22 mouse cellular contexts compared by ENCODE assay signal in genomic region chr13:107217825-107218224, GRCm38 (mm10).
A peak's percentile ranks its signal among the peaks of the same experiment; 100 is the strongest.
DNase-seq lines count a peak whose midpoint lies in the region; ATAC-seq and TF ChIP-seq lines count a peak whose summit lies in the region.
"Had no signal": no experiment of that assay in that cellular context is flagged by ENCODE, and none has a peak within 500 bp of the region (broad histone marks: within the 10 kb centered on the region; RNA-seq: fewer than 3 reads in every experiment).

No protein-coding gene starts in this region.

- no peak for ATAC-seq in heart, embryonic 12.5 days (ENCODE audit: insufficient number of reproducible peaks, low FRiP score)
- ATAC-seq in midbrain, embryonic 13.5 days: 0 out of 2 replicates have a peak, but pooled peaks have one; percentile 17
- no peak for ATAC-seq in midbrain, postnatal 0 days (ENCODE audit: low FRiP score)
- ATAC-seq in forebrain, postnatal 0 days: no peak
- ATAC-seq: inflammation-experienced regulatory T-cells, adult 6 months; Patski had no signal

- H3K36me3 ChIP-seq in heart, embryonic 12.5 days: no peaks in the 10 kb centered on the region
- H3K36me3 ChIP-seq in midbrain, embryonic 13.5 days: no peaks in the 10 kb centered on the region
- no peaks in the 10 kb centered on the region for H3K36me3 ChIP-seq in midbrain, postnatal 0 days (ENCODE audit: insufficient read depth, low read length)
- no peaks in the 10 kb centered on the region for H3K36me3 ChIP-seq in forebrain, postnatal 0 days (ENCODE audit: insufficient read depth)
- no peaks in the 10 kb centered on the region for H3K36me3 ChIP-seq in heart, adult 2 months (ENCODE audit: control insufficient read depth, insufficient read depth, low read length)
- H3K36me3 ChIP-seq: G1E; heart, embryonic 15.5 days; limb, embryonic 12.5 days; liver, embryonic 15.5 days; midbrain, embryonic 10.5 days; neural tube, embryonic 13.5 days had no signal

- intact Hi-C loops in heart, adult 2 months (cut with DNase I): no loop called here

- H3K9ac ChIP-seq in heart, embryonic 12.5 days: no peak overlapping the region
- no peak overlapping the region for H3K9ac ChIP-seq in midbrain, embryonic 13.5 days (replicated peaks)
- no peak overlapping the region for H3K9ac ChIP-seq in midbrain, postnatal 0 days (replicated peaks; ENCODE audit: low read length, poor library complexity, severe bottlenecking)
- H3K9ac ChIP-seq in forebrain, postnatal 0 days: no peak overlapping the region
- H3K9ac ChIP-seq in heart, adult 2 months (ENCODE audit: low read depth, low read length): no peak overlapping the region
- H3K9ac ChIP-seq: heart, embryonic 15.5 days; limb, embryonic 12.5 days; liver, embryonic 15.5 days; lung, embryonic 14.5 days; neural tube, embryonic 13.5 days had no signal

- no peaks in the 10 kb centered on the region for H3K9me3 ChIP-seq in heart, embryonic 12.5 days (replicated peaks)
- H3K9me3 ChIP-seq in midbrain, embryonic 13.5 days: no peaks in the 10 kb centered on the region
- H3K9me3 ChIP-seq in midbrain, postnatal 0 days (ENCODE audit: low read length): no peaks in the 10 kb centered on the region
- H3K9me3 ChIP-seq in forebrain, postnatal 0 days (ENCODE audit: low read length): no peaks in the 10 kb centered on the region
- H3K9me3 ChIP-seq: G1E; heart, embryonic 15.5 days; limb, embryonic 12.5 days; liver, embryonic 15.5 days; midbrain, embryonic 10.5 days; neural tube, embryonic 13.5 days had no signal

- 57% methylated on average over 6 of the region's 6 CpGs for WGBS in heart, embryonic 12.5 days
- 65% methylated on average over 6 of the region's 6 CpGs for WGBS in midbrain, embryonic 13.5 days
- 66% methylated on average over 6 of the region's 6 CpGs for WGBS in midbrain, postnatal 0 days
- WGBS in forebrain, postnatal 0 days: 78% methylated on average over 6 of the region's 6 CpGs
- 68% methylated on average over 6 of the region's 6 CpGs for WGBS in heart, adult 2 months

- no peak for TF ChIP-seq CTCF in midbrain, postnatal 0 days (IDR thresholded peaks at IDR 0.05)
- TF ChIP-seq CTCF in forebrain, postnatal 0 days (IDR thresholded peaks at IDR 0.05; ENCODE audit: low read depth): no peak
- no peak for TF ChIP-seq CTCF in heart, adult 2 months (IDR thresholded peaks at IDR 0.05)

- no peak overlapping the region for H3K27ac ChIP-seq in heart, embryonic 12.5 days (ENCODE audit: poor library complexity, severe bottlenecking)
- no peak overlapping the region for H3K27ac ChIP-seq in midbrain, embryonic 13.5 days
- H3K27ac ChIP-seq in midbrain, postnatal 0 days (ENCODE audit: low read depth, low read length): no peak overlapping the region
- peak overlapping the region; percentile 77 for H3K27ac ChIP-seq in forebrain, postnatal 0 days (ENCODE audit: low read depth, low read length)
- H3K27ac ChIP-seq in heart, adult 2 months: no peak overlapping the region
- H3K27ac ChIP-seq: heart, embryonic 15.5 days; limb, embryonic 12.5 days; liver, embryonic 15.5 days; midbrain, embryonic 10.5 days; neural tube, embryonic 13.5 days had no signal

- no peak for TF ChIP-seq POLR2A in heart, adult 2 months (IDR thresholded peaks at IDR 0.05; ENCODE audit: insufficient read depth, low read depth, low read length)

- no peaks in the 10 kb centered on the region for H3K79me2 ChIP-seq in heart, adult 2 months (replicated peaks; ENCODE audit: control insufficient read depth, insufficient read depth, low read length)

- H3K4me3 ChIP-seq in heart, embryonic 12.5 days: no peak overlapping the region
- H3K4me3 ChIP-seq in midbrain, embryonic 13.5 days (replicated peaks): no peak overlapping the region
- no peak overlapping the region for H3K4me3 ChIP-seq in midbrain, postnatal 0 days (ENCODE audit: low read depth, low read length)
- H3K4me3 ChIP-seq in forebrain, postnatal 0 days (ENCODE audit: low read depth, low read length): no peak overlapping the region
- H3K4me3 ChIP-seq in heart, adult 2 months: no peak overlapping the region
- H3K4me3 ChIP-seq: heart, embryonic 15.5 days; limb, embryonic 12.5 days; liver, embryonic 15.5 days; midbrain, embryonic 10.5 days; neural tube, embryonic 13.5 days had no signal

- no peaks in the 10 kb centered on the region for H3K27me3 ChIP-seq in heart, embryonic 12.5 days (replicated peaks)
- no peaks in the 10 kb centered on the region for H3K27me3 ChIP-seq in midbrain, embryonic 13.5 days
- no peaks in the 10 kb centered on the region for H3K27me3 ChIP-seq in midbrain, postnatal 0 days (ENCODE audit: insufficient read depth, low read length)
- no peaks in the 10 kb centered on the region for H3K27me3 ChIP-seq in forebrain, postnatal 0 days (ENCODE audit: insufficient read depth, low read length)
- no peaks in the 10 kb centered on the region for H3K27me3 ChIP-seq in heart, adult 2 months (ENCODE audit: control insufficient read depth, insufficient read depth, low read length)
- H3K27me3 ChIP-seq: heart, embryonic 15.5 days; limb, embryonic 12.5 days; liver, embryonic 15.5 days; neural tube, embryonic 13.5 days had no signal

- no peak overlapping the region for H3K4me2 ChIP-seq in heart, embryonic 12.5 days
- no peak overlapping the region for H3K4me2 ChIP-seq in midbrain, embryonic 13.5 days (replicated peaks)
- no peak overlapping the region for H3K4me2 ChIP-seq in midbrain, postnatal 0 days (ENCODE audit: low read depth, low read length, poor library complexity, severe bottlenecking)
- no peak overlapping the region for H3K4me2 ChIP-seq in forebrain, postnatal 0 days (ENCODE audit: low read depth)
- H3K4me2 ChIP-seq: heart, embryonic 15.5 days; limb, embryonic 12.5 days; liver, embryonic 15.5 days; lung, embryonic 14.5 days; neural tube, embryonic 13.5 days had no signal

- H3K4me1 ChIP-seq in heart, embryonic 12.5 days (replicated peaks): no peaks in the 10 kb centered on the region
- H3K4me1 ChIP-seq in midbrain, embryonic 13.5 days (replicated peaks): 0 out of 2 replicates have a peak, but pooled peaks cover 4% of the 10 kb centered on the region
- no peaks in the 10 kb centered on the region for H3K4me1 ChIP-seq in midbrain, postnatal 0 days (ENCODE audit: insufficient read depth, low read length)
- H3K4me1 ChIP-seq in forebrain, postnatal 0 days (ENCODE audit: insufficient read depth): peaks cover 10% of the 10 kb centered on the region; the same call in 1 of the 2 replicates
- no peaks in the 10 kb centered on the region for H3K4me1 ChIP-seq in heart, adult 2 months (ENCODE audit: control insufficient read depth, insufficient read depth, low read length)
- H3K4me1 ChIP-seq: heart, embryonic 15.5 days; limb, embryonic 12.5 days; liver, embryonic 15.5 days; neural tube, embryonic 13.5 days had no signal

- peak; percentile 5 for DNase-seq in cerebellum, adult 11 months
- no peak for DNase-seq in cerebellum, adult 11-12 months
- DNase-seq in heart, adult 11 months: peak; percentile 61
- no peak for DNase-seq in midbrain, postnatal 0 days (ENCODE audit: low spot score)
- no peak for DNase-seq in forebrain, postnatal 0 days
- no peak for DNase-seq in heart, adult 2 months
- DNase-seq: adrenal gland, postnatal 10 days; kidney, adult 11 months; kidney, postnatal 4 days; thymus, adult 2 months; thymus, postnatal 36 days had no signal

- no peak for TF ChIP-seq EP300 in heart, adult 2 months (IDR thresholded peaks at IDR 0.05; ENCODE audit: insufficient read depth, low read depth, low read length)

Comparison
In these comparisons a context has a peak if more than half of its experiments do, and no peak if none do; other contexts are left out.
1. DNase-seq: peak in cerebellum, adult 11 months (single experiment) and heart, adult 11 months (single experiment); none in cerebellum, adult 11-12 months (single experiment), midbrain, postnatal 0 days (single experiment), forebrain, postnatal 0 days (single experiment) and heart, adult 2 months (0 of 2).